Mouse (Mus musculus) skeletal muscle tissue, adult 2 months (tissue): ENCODE results near the gene Mpig6b.
A peak's percentile ranks its signal among the peaks of the same experiment; 100 is the strongest.

Source experiments
- DNase-seq: peaks from one replicate; pipeline ENCODE4 v3.0.0-alpha.2; 2012; ENCODE audit warnings: low read depth, low spot score

Gene Mpig6b

GRCm38 (mm10) chr17:35060071-35060470, 5.9 kb downstream of the Mpig6b start:
- no peak for DNase-seq

DNA sequence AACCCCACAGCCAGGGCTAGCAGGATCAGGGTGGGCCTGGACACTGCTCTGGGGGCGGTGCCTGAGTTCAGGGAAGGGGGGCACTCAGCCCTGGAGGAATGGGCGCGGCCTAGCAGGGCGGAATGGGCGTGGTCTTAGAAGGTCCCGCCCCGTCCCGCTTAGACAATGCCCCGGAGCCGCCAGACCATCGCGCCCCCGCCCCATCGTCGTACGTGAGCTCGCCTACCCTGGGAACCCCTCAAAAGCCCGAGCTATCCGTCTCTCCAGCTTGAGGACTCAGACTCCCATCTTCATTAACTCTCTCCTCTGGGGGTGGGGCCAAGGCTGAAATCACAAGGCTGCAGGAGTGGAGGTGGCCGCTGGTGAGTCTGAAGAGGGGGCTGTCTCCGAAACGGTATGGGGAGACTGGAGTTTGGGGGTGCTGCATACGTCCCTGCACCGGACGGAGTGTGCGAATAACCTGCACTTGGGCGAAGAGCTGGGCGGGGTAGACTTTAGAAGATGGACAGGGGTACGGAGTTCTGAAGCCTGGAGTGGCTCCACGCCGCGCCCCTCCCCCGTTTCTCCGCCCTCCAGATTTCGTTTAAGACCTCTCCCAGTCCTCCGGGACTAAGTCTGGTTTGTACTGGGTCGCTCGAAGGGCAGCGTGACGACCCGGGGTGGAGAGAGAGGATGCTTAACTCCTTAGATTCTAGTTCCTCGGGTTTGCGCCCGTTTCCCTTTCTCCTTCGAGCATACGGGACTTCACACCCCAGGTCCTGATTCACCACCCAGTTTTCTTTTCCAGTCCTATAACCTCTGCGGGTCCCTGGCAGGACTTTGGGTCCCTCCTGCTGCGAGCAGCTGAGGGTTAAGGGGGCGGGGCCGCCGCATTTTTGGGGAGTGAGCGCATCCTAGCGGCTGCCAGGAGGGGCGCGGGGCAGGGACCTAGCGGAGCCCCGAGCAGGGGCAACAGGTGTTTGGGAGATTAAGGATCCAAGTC, 6.8 kb downstream of the Mpig6b start, which contains the start of gene Ddah2:
Gene Ddah2, plus strand, starts transcription at position 125 of the 982 bp plus-strand sequence.
- DNase-seq: peak; percentile 82

- no peak for DNase-seq
Observed at GRCm38 (mm10) chr17:35058316-35058715, 7.7 kb downstream of the Mpig6b start.

GRCm38 (mm10) chr17:35057090-35057489, 8.9 kb downstream of the Mpig6b start:
- no peak for DNase-seq

- no peak for DNase-seq
Observed at GRCm38 (mm10) chr17:35055691-35056495, 10.1 kb downstream of the Mpig6b start.

DNA sequence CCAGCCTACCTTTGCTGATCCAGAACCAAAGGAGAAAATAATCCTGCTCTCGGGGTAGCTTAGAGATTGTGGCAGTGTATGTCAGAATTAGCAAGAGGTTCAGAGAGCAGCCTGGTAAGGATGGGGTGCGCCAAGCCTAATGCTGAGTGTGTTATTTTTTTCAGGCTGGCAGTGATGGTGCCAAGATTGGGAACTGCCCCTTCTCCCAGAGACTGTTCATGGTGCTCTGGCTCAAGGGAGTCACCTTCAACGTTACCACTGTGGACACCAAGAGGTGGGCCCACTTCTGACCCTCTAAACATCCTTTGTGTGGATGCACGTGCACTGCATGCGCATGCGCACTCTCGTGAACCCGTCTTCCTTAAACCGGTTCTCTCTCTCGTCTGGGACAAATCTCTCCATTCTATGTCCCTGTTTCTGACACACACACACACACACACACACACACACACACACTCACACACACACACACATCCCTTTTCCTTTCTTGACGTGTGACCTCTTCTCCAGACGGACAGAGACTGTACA, 13.6 kb downstream of the Mpig6b start:
- DNase-seq: no peak

DNA sequence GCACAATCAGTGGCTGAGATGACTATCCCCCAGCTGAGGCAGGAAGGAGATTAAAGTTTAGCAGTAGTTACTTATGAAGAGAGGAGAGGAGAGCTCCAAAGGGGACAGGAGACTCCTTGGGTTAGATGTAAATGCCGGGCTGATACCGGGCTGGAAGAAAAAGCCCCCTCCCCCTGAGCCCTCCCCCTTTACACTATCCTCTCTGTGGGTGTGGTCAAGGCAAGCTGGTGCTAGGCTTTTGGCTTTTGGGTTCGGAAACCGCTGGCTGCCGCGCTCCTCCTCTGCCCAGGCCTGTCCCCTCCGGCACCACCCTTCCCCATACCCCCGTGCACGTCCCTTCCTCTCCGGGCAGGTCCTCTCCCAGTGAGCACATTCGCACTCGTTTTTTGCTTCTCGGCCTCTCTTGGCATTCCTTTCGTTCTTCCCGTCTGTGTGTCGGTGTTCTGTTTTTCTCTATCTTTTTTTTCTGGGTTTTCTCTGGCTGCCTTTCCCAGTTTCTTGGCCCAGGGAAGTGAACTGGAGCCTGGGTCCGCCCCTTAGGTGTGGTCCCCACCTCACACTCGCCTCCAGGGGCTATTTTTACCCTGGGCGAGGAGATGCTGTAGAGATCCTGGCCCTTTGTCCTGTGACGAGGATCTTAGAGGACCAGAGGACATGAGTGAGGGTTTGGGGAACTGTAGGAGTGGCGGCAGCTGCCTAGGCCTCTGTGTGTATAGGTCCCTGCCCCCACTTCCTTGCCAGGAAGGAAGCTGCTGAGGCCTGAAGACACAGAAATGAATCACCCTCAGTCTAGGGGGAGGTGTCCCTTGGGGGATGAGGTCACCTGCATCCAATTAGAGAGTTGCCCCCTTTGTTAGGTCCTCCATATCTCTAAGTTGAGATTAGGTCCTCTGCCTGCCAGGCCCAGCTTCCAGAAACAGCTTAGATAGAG, 14.6 kb downstream of the Mpig6b start:
- DNase-seq: peak; percentile 71

- peak; percentile 60 for DNase-seq
Observed at GRCm38 (mm10) chr17:35050126-35050750, 15.7 kb downstream of the Mpig6b start.

DNA sequence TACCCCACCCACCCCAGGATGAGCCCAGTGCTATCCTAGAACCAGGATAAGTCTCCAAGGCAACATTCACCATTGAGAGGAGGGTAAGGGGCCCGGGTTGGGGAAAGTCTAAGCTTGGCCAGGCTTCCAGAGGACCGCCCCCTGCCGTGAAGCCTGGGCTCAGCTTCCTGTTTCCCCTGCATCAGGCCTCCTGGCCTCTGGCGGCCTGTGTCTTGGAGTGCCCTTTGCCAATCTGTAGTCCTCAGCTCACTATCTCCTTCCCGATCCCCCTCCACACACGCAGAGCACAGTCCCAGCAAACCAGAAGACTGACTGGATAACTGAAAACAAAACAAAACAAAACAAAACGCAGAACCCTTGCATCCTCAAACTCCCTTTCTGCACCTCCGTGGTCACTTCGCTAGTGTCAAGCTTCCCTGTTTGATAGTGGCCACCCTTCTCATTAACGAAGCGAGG, 16.4 kb downstream of the Mpig6b start, which contains the start of gene Clic1:
Gene Clic1, plus strand, starts transcription at position 406 of the 456 bp plus-strand sequence.
- DNase-seq: no peak

DNA sequence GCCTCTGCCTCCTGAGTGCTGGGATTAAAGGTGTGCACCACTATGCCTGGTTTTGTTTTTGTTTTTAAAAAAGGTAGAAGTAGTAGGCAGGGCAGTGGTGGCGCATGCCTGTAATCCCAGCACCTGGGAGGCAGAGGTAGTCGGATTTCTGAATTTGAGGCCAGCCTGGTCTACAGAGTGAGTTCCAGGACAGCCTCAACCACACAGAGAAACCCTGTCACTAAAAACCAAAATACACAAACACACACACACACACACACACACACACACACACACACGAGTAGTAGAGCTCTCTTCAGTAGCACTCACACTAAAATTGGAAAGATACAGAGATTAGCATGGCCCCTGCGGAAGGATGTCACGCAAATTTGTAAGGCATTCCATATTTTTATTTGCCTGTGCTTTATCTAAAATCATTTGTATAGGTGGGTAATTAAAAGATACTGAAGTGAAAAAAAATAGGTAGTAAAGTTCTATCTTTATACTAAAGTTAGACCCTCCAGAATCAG, 17.0 kb downstream of the Mpig6b start:
- DNase-seq: no peak

DNA sequence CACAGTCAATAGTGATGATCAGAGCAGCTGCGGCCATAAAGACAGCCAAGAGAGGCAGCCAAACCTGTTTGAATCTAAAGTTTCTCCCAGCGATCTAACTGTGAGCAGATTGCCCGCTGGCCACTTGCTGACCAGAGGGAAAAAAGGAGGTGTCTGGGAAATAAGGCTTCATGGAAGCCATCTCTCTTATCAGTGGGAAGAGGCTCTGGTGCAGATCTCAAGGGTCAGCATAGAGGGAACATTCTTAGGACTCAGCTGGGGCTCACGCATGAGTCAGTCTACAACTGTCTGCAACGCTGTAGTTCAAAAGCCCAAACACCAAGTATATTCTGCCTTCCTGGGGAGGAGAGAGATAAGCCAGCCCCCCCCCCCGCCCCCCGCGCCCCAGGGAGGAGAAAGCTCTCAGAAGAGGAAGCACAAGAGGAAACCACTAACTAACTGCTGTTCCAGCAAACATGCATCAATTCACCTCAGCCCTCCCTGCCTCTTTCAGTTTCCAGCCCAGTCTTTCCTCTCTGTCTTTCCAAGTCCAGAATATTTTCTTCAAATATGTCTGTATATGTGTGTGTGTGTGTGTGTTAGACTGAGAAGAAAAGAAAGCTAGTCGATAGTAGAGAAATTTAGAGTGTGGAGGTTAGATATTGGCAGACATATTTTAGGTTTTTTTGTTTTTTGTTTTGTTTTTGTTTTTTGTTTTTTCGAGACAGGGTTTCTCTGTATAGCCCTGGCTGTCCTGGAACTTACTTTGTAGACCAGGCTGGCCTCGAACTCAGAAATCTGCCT, 17.6 kb downstream of the Mpig6b start:
- no peak for DNase-seq

DNA sequence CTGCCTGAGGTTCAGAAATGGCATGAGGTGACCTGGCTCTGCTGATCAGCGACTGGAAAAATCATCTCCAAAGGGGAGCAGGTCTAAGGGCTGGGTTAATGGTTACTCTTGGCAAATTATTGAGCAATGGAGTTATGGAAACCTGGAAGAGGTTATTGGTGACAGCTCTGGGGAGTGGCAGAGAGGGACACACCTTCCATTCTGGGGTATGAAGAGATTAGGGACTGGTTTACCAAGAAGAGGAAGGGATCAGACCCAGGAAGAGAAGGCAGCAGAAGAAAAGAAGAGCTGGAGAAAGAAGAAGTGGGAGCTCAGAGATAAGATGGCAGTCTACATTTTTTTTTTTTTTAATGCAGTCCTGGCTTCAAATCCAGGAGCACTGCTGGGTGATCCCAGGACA, 18.3 kb downstream of the Mpig6b start:
- DNase-seq: no peak

- peak; percentile 98 for DNase-seq
Observed at GRCm38 (mm10) chr17:35046681-35047455, 19.1 kb downstream of the Mpig6b start, which contains the start of gene Msh5. TSS of gene Msh5 (minus strand) at chr17:35046745.

GRCm38 (mm10) chr17:35045807-35046680, 19.9 kb downstream of the Mpig6b start:
- DNase-seq: no peak

- no peak for DNase-seq
Observed at GRCm38 (mm10) chr17:35044904-35045806, 20.8 kb downstream of the Mpig6b start.

DNA sequence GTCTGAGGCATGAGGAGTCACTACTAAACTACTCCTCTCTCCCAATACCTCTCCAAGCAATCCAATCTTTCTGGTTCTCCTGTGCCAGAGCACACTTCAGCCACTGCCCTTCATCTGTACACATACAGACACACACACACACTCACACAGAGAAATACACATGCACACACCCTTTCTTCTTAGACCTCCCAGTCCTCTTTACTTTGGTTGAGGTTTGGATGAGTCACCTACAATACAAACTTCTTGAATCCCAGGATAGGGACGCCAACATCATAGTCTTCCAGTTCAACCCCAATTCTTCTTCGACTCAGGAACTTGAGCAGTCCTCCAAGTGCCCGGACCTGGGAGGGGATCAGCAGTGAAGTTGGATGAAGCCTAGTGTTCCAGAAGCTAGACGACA, 22.2 kb downstream of the Mpig6b start:
- no peak for DNase-seq
